Mouse (Mus musculus): Measurements from ENCODE around the gene Smco4.
"Not testable (repeated sequence)": the region's sequence is repeated elsewhere in the genome, so short reads cannot be mapped to it uniquely, and the experiment has no call there.

Gene Smco4

DNA sequence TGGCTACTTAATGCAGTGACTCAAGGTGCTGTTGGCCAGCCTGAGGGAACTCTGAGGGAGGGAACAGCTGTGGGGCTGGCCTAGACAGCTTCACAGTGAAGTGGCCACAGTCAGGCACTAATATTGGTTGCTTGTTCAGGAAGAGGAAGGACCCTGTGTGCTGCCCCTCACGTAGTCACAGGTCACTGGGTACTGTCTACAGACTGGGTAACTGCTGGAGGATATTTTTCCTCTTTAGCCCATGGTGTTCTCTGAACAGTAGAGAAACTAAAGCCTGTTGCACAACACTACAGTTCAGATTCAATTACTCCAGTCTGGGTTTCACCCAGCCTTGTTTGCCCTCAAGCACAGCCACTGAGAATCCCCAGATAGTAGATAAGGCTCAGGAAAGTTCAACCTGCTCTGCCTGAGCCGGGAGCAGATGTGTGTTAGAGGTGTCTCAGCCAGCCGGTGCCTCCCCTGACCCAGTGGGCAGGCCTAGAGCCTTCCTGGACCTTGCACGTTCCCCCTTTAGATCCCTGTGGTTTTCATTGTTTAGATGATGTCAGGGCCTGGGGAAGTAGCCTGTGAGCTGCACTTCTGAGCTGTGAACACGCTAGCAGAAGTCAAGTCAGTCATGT lies 48.6 kb downstream of the Smco4 start:
- DNase-seq = no peak

DNA sequence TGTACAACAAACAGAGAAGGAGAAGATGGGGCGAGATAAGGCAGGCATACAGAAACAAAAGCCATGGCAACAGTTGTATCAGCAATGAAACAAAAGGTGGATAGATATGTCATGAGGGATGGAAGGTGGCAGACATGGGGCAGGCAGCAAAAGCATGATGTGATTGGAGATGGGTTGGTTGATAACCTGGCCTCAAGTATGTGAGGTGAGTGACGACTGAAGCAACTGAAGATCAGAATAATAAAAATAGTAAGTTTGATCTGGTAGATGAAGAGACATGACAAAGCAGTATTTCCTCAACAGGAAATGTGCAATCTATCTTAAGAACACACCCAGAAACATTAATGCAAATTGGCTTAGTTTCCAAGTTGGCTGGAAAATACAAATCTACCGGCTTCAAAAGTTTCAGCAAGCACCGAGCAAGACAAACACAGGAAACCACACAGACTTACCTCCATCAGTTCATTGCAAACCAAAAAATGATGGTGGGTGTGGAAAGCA lies 57.3 kb downstream of the Smco4 start:
- DNase-seq = no peak

DNA sequence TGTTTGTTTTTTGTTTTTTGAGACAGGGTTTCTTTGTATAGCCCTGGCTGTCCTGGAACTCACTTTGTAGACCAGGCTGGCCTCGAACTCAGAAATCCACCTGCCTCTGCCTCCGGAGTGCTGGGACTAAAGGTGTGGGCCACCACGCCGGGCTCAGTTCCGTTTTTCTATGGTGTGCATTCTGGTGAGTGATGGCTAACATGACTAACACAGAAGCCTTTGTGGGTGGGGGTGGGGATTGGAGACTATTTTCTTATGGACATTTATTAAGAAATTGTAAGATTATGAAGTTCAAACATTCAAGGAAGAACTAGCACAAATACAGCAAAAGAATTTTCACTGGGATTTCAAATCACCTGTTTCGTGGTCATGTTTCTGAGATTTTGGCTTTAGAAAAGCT lies 57.8 kb downstream of the Smco4 start:
- DNase-seq = not testable (repeated sequence)

DNA sequence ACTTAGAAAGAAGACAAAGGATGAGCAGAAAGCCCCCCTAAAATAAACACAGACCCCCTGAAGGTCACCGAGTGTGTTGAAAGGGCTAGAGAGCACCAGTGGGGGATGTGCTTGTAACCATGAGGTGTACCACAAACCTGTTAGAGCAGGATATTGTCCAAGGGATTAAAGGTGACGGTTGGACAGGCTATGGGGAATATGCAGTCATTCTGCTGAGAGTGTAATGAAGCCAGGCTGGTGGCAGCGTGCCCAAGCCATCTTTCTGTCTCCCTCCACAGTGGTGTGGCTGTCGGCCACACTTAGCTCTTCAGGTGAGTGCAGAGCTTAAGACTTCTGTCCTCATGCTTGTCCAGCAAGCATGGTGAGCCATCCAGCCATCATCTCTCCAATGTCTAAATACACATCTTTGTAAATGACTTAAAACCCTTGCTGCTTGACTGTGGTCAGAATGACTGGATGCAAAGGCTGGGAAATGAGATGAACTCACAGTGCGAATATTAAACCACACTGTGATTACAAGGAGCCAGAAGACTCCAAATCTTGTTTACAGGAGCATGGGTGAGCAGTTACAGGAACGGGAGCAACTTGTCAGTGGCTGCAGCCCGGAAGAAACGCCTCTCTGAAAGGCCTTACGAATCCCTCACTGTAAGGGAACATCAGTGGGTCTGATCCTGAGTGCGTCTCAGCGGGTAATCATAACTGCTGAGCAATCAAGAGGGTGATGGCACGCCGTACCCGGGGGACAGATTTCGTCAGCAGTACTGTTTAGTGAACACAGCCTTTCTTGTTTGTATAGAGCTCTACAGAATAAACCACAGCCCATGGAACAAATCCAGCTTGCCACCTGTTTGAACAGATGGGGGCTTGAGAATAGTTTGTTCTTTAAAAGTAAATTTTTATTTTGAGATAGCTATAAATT lies 59.0 kb downstream of the Smco4 start:
- no peak for DNase-seq

DNA sequence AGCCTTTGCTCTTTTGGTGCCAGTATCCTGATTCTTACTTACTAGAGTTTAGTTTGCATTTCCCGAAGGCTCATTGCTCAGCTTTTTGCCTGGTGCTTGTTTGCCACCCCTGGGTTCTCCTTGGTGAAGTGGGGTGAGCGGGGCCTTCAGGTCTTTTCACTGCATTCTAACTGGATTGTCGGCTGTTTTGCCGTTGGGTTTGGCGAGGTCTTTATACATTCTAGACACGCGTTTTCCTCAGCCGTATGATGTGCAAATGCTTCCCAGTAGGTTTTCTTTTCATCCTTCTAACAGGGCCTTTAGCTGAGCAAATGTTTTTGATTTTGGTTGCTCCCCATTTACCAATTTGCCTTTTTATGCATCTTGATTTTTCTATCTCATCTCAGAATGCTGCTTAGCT lies 60.1 kb downstream of the Smco4 start:
- no peak for DNase-seq

DNA sequence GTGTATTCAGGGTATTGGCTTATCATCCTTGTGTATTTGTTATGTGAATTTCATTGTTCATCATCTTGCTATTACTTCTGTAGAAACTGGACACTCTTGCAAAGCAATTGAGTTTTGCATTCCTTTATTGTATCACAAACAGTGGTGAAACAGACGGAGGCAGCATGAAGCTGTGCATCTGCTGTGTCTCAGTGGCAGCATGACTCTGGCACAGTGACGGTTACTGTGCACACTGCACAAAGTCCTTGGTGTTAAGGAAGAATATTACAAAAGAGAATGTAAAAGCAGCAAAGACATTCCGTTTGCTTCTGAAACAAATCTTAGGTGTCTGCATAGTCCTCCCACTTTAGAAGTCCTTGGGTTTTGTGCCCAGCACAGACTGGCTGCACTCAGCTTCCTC lies 67.2 kb downstream of the Smco4 start:
- no peak for DNase-seq

DNA sequence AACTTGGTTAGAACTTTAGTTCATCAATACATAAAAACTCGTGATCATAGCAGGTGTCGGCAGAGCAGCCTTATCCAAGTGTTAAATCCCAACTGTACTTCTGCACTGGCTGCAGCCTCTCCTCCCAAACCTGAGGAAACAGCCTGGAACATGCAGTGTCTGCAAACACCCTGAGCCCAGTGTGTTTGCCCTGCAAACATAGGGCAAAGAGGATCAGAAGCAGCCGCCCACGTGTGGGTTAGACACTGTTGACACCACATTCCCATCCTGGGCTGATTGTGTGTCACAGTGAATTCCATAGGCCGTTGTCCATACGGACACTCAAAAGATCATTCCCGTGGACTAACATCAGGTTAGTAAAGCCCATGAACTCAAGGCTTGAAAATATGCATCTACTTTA lies 69.1 kb downstream of the Smco4 start:
- DNase-seq = no peak

DNA sequence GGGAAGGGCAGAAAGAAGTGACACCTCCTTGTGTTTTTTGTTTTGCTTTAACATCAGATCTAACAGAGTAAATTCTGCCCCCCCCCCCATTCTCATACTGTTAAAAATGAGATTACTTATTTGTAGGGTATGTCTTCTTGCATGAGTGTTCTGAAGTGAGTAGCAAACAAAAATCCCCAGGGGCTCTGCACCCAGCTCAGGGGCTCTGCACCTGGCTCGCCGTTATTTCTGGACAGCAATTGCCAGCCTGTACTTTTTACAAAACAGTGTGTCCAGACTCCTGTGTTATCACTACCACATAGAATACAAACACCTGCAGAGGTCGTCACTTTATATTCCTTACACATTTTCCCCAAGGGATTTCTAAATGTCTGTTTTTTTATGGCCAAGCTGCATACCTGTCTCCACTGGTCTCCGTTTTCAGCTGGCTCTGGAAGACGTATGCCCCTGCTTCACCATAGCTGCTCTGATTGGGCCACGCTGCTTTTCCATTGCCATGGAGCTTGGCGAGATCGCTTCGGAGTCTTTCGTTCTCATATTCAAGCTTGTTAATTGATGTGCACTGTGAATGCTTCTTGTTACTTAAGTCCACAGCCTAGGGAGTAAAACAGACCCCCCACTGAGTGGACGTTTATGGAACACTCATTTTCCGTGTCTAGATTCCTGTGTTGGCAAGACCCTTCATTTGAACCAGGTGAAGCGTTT lies 81.7 kb downstream of the Smco4 start:
- DNase-seq = no peak

DNA sequence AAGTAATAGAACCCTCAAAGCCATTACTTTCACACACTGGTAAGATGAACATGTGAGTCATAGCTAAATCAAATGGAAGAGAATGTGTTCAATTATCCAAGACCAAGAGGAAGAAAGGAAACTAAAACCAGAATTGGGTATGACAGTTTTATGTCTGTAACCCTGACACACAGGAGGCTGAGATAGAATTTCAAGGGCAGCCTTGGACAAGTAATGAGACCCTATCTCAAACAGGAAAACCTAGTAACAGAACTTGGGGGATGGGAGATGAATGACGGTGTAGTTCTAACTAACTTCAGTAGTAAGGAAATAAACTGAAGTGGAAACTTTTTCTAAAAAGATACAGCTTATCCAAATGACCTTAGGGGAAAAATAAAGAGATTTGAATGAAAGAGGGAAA lies 85.2 kb downstream of the Smco4 start:
- DNase-seq = no peak

DNA sequence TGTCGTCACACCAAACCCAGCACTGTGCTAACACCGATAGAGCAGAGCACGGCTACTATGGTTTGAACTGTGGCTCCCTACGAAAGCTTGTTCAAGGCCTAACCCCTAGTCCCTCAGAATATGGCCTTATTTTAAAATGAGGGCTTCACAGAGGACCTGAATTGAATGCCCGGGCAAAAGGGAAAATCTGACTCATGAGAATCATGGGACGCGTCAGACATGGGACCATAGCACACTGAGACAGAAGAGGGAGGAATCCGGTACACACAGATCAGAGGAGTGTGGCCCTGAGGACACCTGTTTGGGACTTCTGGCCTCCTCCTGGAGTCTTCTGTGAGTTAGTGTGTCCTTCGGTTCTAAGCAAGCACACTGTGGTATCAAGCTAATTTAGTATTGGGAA lies 85.7 kb downstream of the Smco4 start:
- no peak for DNase-seq

DNA sequence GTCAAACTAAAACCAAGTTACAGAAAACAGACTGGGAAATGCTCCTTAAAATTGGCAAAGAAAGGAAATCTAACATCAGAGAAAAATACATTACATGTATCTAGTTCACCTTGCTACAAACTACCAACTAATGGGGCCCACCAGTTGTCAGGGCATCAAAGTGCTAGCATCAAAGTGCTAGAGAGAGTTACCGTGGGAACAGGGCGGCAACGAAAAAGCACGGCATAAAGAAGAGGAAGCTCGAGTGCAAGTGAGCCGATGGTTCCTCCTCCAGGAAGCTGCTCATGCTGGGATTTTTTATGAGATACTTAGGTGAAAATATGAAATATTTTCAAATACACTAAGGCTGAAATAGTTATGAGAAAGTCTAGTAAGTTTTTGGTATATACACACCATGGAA lies 86.9 kb downstream of the Smco4 start:
- no peak for DNase-seq

DNA sequence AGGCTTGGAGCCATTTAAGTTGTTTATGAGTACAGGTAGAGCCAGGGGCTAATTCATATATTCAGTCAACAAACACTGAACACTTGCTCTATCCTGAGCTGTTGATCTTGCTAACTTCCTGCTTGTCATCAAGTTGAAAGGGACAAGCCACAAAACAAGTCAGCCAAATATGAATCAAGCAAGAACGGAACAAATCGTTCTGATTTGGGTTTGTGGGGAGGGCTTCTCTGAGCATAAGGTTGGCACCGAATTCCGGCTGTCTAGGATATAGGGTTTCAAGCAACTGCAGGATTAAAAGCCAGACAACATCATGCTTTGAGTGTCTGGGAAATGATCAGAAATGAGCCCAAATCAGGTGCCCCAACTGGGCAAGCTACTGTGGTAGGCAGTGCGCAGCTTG lies 88.8 kb downstream of the Smco4 start:
- no peak for DNase-seq

DNA sequence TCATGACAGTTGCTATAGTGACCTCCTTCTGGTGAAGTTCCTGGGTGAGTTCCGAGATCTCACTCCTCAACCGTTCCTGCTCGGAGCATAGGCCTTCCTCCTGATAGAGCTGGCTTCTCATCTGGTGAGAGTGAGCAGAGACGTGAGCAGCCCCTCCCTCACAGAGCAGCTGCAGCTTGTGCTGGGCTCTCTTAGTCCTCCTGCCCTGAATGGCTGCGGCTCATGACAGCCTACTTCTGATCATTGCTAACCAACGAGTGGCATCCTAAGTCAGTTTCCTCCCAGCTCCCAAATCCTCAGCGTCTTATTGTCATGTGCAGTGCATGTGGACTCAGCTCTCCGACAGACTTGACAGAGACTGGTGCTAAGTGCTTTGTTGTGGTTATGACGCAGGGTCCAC lies 91.0 kb downstream of the Smco4 start:
- no peak for DNase-seq

DNA sequence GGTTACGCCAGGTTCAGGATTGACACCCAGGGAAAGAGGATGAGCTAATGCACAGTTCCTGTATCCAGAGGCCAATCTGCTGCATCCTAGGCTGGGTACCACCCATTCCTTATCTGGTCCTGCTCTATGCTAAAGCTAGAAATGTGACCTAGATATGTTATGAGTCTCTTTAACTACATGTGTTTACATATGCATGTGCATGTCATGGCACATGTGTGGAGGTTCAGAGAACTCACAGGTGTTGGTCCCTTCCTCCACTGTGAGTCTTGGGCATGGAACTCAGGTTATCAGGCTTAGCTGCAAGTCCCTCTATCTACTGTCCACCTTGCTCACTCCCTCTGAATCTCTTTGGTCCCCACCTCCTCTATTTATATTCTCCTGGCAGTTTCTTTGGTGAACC lies 92.7 kb downstream of the Smco4 start:
- DNase-seq = no peak

DNA sequence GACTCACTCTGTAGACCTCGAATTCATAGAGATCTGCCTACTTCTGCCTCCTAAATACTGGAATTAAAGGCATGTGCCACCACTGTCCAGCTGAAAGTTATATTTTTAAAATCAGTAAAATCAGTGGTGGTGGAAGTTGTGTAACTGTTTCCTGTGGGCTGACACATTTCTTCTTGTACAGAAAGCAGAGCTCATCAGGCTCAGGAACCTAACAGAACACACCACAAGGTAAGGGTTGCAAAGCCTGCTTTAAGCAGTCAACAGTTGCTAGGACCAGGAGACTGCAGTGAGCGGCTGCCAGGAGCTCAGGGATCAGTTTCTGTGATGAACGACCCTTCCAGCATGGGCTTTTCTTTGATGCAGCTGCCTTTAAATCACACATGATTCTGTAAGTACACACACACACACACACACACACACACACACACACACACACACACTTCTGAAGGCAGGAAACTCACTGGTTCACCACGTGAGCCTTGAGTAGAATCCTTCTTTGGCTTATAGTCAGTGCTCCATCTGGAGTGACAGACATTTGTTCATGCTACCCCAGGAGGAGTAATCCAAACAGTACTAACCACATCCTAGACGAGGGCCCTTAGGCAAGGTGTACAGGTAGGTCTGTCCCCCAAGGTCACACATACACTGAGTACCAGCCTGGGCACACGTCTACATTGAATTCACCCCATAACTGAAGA lies 94.1 kb downstream of the Smco4 start:
- DNase-seq = no peak

DNA sequence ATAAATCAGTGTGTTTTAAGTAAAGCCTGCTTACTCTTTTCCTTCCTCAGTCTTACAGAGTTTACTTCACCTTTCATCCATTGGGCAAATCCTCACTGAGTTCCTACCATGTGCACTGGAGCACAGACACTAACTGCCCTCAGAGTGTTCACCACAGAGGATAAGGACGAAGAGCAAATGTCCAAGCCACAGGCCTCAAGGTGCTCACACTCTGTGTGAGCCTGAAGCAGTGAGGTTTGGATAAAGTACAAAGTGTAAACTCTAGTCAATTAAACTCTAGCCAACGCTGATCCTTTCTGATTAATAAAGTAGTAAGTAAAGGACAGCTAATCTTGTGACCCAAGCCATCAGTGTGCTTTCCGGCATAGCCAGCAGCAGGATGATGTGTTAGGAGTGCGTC lies 100.9 kb downstream of the Smco4 start:
- DNase-seq = no peak

Measured in cerebellum, adult 9-11 months (tissue).